Mouse (Mus musculus) liver, embryonic 14.5 days (tissue): ENCODE data around the gene Cmklr1. TPM values are rescaled to one million over a fixed set of nuclear protein-coding genes. Genes with fewer than 3 reads are reported as not detected.

ENCODE experiments used
- ATAC-seq: fragments of 200-750 bp; cut with Nextera tagmentation; 2 replicates; pipeline ENCODE4 v1.8.0; 2017; ENCODE audit warnings: moderate number of reproducible peaks, mild to moderate bottlenecking, moderate library complexity; ENCODE audit not compliant: insufficient read depth
- DNase-seq, 3 experiments: peaks; one replicate each; pipeline ENCODE4 v3.0.0-alpha.2; 2012 to 2013; ENCODE audit warnings: low read depth in 3 of 3, low spot score in 3 of 3
- H3K27ac ChIP-seq: fragments of 300-500 bp; sonication (generic); 2 replicates; pipeline ENCODE4 v1.5.1; 2014; ENCODE audit warnings: moderate library complexity, mild to moderate bottlenecking, control low read depth, inconsistent platforms
- H3K27me3 ChIP-seq: fragments of 300-500 bp; sonication (generic); 2 replicates; pipeline ENCODE4 v1.6.1; 2014; ENCODE audit warnings: mild to moderate bottlenecking, low read length, moderate library complexity; ENCODE audit not compliant: control insufficient read depth, insufficient read depth
- H3K36me3 ChIP-seq: fragments of 300-500 bp; sonication (generic); replicated peaks from 2 replicates; pipeline ENCODE4 v1.6.1; 2014; ENCODE audit warnings: low read depth; ENCODE audit not compliant: control insufficient read depth, insufficient read depth
- H3K4me1 ChIP-seq, 2 experiments: fragments of 200-500 bp in 1 of 2; fragments of 300-500 bp in 1 of 2; sonication (generic) in 1 of 2; replicated peaks; 2 replicates each; pipeline ENCODE4 v1.6.1; 2012 to 2014; ENCODE audit warnings: antibody characterized with exemption in 1 of 2, inconsistent platforms in 1 of 2, low read length in 1 of 2; ENCODE audit not compliant: control insufficient read depth in 2 of 2, insufficient read depth in 2 of 2
- H3K4me2 ChIP-seq: fragments of 300-500 bp; sonication (generic); 2 replicates; pipeline ENCODE4 v1.6.1; 2014; ENCODE audit warnings: low read depth, mild to moderate bottlenecking, control low read depth, moderate library complexity
- H3K4me3 ChIP-seq, 2 experiments: fragments of 200-500 bp in 1 of 2; fragments of 300-500 bp in 1 of 2; sonication (generic) in 1 of 2; 2 replicates each; pipeline ENCODE4 v1.5.1; 2012 to 2014; ENCODE audit warnings: low read depth in 2 of 2, low read length in 2 of 2, mild to moderate bottlenecking in 2 of 2, control low read depth in 1 of 2, inconsistent platforms in 1 of 2, moderate library complexity in 1 of 2; ENCODE audit not compliant: insufficient read depth in 1 of 2
- H3K9ac ChIP-seq: fragments of 300-500 bp; sonication (generic); replicated peaks from 2 replicates; pipeline ENCODE4 v1.6.1; 2014; ENCODE audit warnings: mild to moderate bottlenecking, control low read depth, moderate library complexity
- H3K9me3 ChIP-seq: fragments of 300-500 bp; sonication (generic); 2 replicates; pipeline ENCODE4 v1.6.1; 2016; ENCODE audit warnings: low read length, mixed read lengths; ENCODE audit not compliant: control insufficient read depth
- CTCF ChIP-seq: IDR thresholded peaks from 2 replicates; pipeline ENCODE4 v1.5.1; 2016; ENCODE audit warnings: antibody characterized with exemption, low read depth, control low read depth
- EP300 ChIP-seq: IDR thresholded peaks from 2 replicates; pipeline ENCODE4 v1.6.1; 2016; ENCODE audit warnings: antibody characterized with exemption, low read depth
- WGBS: fragments of 180-500 bp; shearing (Covaris S2); extraction: QIAGEN DNeasy Blood & Tissue Kit; methylation state at CpG from one replicate; pipeline ENCODE4 v1.1.7; 2014; ENCODE audit not compliant: insufficient replicate concordance; 5-methylcytosine and 5-hydroxymethylcytosine counted together
- polyA plus RNA-seq, 2 experiments: library from polyadenylated mRNA; depleted of rRNA in 1 of 2; stranded (reverse) in 1 of 2; unstranded in 1 of 2; fragments of >200 nt; fragmentation: Nextera tagmentation in 1 of 2; extraction: Ambion mirVana in 1 of 2; gene quantifications; 2 replicates each; pipeline versions ENCODE4 v1.2.1 to v1.2.3; 2012 to 2014

Gene Cmklr1
- polyA plus RNA-seq, 2 experiments: 1.4 to 1.5 TPM

- ATAC-seq (no peak), DNase-seq (no peak)
- TF ChIP-seq CTCF (no peak), EP300 (no peak)
- no peak overlapping the region for H3K4me2 ChIP-seq
- no peak overlapping the region for H3K9ac ChIP-seq
- H3K9me3 ChIP-seq: no peaks in the 10 kb centered on the region
- H3K4me3 ChIP-seq: no peak overlapping the region
- H3K36me3 ChIP-seq: no peaks in the 10 kb centered on the region
- WGBS: 54% methylated on average over 8 of the region's 8 CpGs
- H3K27me3 ChIP-seq: no peaks in the 10 kb centered on the region
- H3K27ac ChIP-seq: no peak overlapping the region
- H3K4me1 ChIP-seq: no peaks in the 10 kb centered on the region
These were observed 23.9 kb downstream of the Cmklr1 start for GRCm38 (mm10) chr5:113626352-113626751.

DNA sequence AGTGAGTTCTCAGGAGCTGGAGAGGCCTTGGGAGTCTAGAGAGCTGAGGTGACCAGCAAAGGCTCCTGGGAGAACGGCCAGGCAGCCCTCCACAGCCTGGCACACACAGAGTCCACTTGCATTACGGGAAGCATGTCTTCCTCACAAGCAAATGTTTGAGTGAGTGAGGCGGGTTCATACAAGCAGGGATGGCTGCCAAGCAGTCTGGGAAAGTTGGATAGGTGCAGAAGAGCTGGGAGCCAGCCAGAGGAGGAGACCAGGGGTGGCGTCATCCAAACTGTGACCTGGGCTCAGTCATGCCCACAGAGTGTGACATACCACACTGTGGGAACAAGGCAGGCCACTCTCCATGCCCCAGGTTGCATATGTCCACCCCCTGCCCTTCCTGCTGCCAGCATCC lies 25.2 kb downstream of the Cmklr1 start:
- H3K4me3 ChIP-seq: no peak overlapping the region
- H3K4me1 ChIP-seq: no peaks in the 10 kb centered on the region
- no peak for ATAC-seq
- no peak overlapping the region for H3K4me2 ChIP-seq
- H3K9ac ChIP-seq: no peak overlapping the region
- H3K36me3 ChIP-seq: no peaks in the 10 kb centered on the region
- WGBS: 60% methylated on average over 4 of the region's 4 CpGs
- no peaks in the 10 kb centered on the region for H3K9me3 ChIP-seq
- DNase-seq: no peak
- H3K27ac ChIP-seq: no peak overlapping the region
- TF ChIP-seq CTCF: no peak
- TF ChIP-seq EP300: no peak
- H3K27me3 ChIP-seq: no peaks in the 10 kb centered on the region

GRCm38 (mm10) chr5:113623052-113623451 lies 27.2 kb downstream of the Cmklr1 start:
- no peaks in the 10 kb centered on the region for H3K36me3 ChIP-seq
- WGBS: 20% methylated on average over 2 of the region's 2 CpGs
- H3K27ac ChIP-seq: no peak overlapping the region
- H3K4me2 ChIP-seq: no peak overlapping the region
- no peak overlapping the region for H3K9ac ChIP-seq
- ATAC-seq (no peak), DNase-seq (no peak)
- H3K4me3 ChIP-seq: no peak overlapping the region
- TF ChIP-seq CTCF: no peak
- no peak for TF ChIP-seq EP300
- no peaks in the 10 kb centered on the region for H3K4me1 ChIP-seq
- H3K27me3 ChIP-seq: no peaks in the 10 kb centered on the region
- no peaks in the 10 kb centered on the region for H3K9me3 ChIP-seq

DNA sequence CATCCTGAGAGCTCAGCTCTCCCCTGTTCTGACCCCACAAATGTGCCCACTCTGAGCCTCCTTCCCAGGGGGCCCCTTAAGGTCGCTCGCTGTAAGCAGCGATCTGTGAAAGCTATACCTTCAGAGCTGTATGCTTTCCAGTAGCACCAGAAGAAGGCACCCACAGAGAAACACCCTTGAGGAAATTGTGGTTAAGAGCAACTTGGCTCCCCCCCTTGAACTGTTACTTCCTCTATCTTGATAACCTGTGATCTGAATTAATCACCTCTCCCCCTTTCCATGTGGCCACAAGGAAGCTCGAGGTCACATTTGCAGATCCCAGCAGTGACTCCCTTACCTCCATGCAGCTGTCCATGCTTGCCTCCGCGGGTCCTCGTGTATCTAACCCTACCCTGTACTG lies 29.2 kb downstream of the Cmklr1 start:
- ATAC-seq (no peak), DNase-seq (no peak)
- Histone ChIP-seq H3K27me3 (no peaks in the 10 kb centered on the region), H3K9me3 (no peaks in the 10 kb centered on the region), H3K4me2 (no peak overlapping the region), H3K4me1 (no peaks in the 10 kb centered on the region), H3K36me3 (no peaks in the 10 kb centered on the region), H3K4me3 (no peak overlapping the region), H3K9ac (no peak overlapping the region), H3K27ac (no peak overlapping the region)
- TF ChIP-seq CTCF (no peak), EP300 (no peak)
- WGBS: 18% methylated on average over 7 of the region's 7 CpGs

GRCm38 (mm10) chr5:113620130-113620716 lies 30.0 kb downstream of the Cmklr1 start:
- ATAC-seq (no peak), DNase-seq (no peak)
- Histone ChIP-seq H3K27ac (no peak overlapping the region), H3K4me1 (no peaks in the 10 kb centered on the region), H3K36me3 (no peaks in the 10 kb centered on the region), H3K27me3 (no peaks in the 10 kb centered on the region), H3K4me2 (no peak overlapping the region), H3K9me3 (no peaks in the 10 kb centered on the region), H3K9ac (no peak overlapping the region), H3K4me3 (no peak overlapping the region)
- WGBS: 57% methylated on average over 16 of the region's 16 CpGs
- TF ChIP-seq CTCF (no peak), EP300 (no peak)
